Mouse (Mus musculus): ENCODE results near the gene Sh3glb2. TPM values are rescaled to one million over a fixed set of nuclear protein-coding genes. Genes with fewer than 3 reads are reported as not detected.
A peak's percentile ranks its signal among the peaks of the same experiment; 100 is the strongest.

The Sh3glb2 gene
- polyA plus RNA-seq, 1 experiment from 2014 or later: 59.9 TPM

DNA sequence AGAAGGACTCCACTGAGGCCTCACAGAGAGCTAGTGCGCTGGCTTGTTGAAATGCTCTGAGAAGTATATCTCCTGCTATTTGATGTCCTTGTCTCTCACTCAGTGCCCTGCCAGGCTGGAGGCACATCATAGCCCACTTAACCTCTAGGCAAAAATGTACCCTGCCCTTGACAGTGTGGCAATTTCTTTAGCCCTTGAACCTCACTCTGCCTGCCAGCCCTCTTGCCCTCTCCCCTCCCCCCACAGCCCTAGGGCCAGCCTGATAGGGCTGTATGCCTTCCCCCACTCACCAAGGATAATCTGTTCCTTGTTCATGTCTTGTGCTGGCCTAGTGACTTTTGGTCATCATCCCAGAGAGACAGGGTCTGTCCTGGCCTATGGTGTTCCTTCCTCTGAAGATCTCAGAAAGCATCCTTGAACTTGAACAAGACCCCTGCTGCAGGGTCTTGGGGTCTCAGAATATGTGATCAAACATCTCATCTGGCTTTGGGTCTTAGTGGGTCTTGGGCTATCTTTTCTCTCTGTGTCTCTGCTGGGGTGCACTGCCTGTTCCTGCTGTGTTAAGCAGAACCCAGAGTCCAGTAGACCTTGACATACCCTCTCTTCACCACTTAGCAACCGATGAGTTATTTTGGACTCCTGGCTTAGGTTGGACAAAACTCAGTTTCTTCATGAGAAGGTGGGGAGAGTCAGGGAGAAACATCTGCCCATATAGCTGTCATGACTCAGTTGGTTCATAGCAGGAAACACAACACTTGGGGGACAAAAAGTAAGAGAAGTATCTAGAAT lies 6.3 kb upstream of the Sh3glb2 start:
- Histone ChIP-seq H3K9me3 (ENCODE audit: low read depth, low read length) (no peaks in the 10 kb centered on the region), H3K9ac (peak overlapping the region; percentile 76), H3K4me2 (peak overlapping the region; percentile 96), H3K4me3 (ENCODE audit: low read depth, low read length) (peak overlapping the region; percentile 94), H3K36me3 (ENCODE audit: insufficient read depth) (peaks cover 35% of the 10 kb centered on the region), H3K4me1 (ENCODE audit: insufficient read depth) (peaks cover 7% of the 10 kb centered on the region; the same call in 1 of the 2 replicates), H3K27ac (ENCODE audit: low read depth) (no peak overlapping the region), H3K27me3 (ENCODE audit: insufficient read depth, low read length) (no peaks in the 10 kb centered on the region)
- WGBS: 84% methylated on average over 2 of the region's 2 CpGs
- ATAC-seq (ENCODE audit: insufficient read depth) (no peak), DNase-seq (no peak)
- no peak for TF ChIP-seq CTCF (IDR thresholded peaks at IDR 0.05; ENCODE audit: low read depth)

GRCm38 (mm10) chr2:30363773-30364650 lies 4.9 kb upstream of the Sh3glb2 start, which contains the start of gene Miga2:
Gene Miga2, plus strand, starts transcription at chr2:30364233.
- Histone ChIP-seq H3K27me3 (ENCODE audit: insufficient read depth, low read length) (no peaks in the 10 kb centered on the region), H3K9me3 (ENCODE audit: low read depth, low read length) (no peaks in the 10 kb centered on the region), H3K4me1 (ENCODE audit: insufficient read depth) (peaks cover 7% of the 10 kb centered on the region; the same call in 1 of the 2 replicates), H3K9ac (peak within 1 kb of the TSS; percentile 76), H3K36me3 (ENCODE audit: insufficient read depth) (peaks cover 21% of the 10 kb centered on the region), H3K27ac (ENCODE audit: low read depth) (peak within 1 kb of the TSS; percentile 54; the same call in 1 of the 2 replicates), H3K4me3 (ENCODE audit: low read depth, low read length) (peak within 1 kb of the TSS; percentile 94), H3K4me2 (peak within 1 kb of the TSS; percentile 96)
- peak; percentile 98 for ATAC-seq (ENCODE audit: insufficient read depth)
- under 1% methylated on average over 54 of the region's 54 CpGs for WGBS
- peak; percentile 100 for DNase-seq
- no peak for TF ChIP-seq CTCF (IDR thresholded peaks at IDR 0.05; ENCODE audit: low read depth)

DNA sequence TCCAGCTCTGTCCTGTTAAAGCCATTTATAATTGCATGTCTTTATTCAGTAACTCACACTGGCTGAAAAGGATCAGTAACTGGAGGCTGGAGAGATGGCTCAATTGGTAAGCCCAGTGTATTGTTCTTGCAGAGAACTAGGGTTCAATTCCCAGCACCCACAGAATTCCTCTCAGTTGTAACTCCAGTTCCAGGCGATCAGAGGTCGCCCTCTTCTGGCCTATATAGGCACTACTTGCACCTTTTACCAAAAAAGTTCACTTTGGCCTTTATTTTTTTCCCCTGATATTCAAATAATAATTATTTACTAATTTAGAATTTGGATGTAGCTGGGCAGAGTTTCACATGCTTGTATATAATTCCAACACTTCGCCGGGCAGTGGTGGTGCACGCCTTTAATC lies 3.7 kb upstream of the Sh3glb2 start:
- Histone ChIP-seq H3K9ac (no peak overlapping the region), H3K9me3 (ENCODE audit: low read depth, low read length) (no peaks in the 10 kb centered on the region), H3K4me1 (ENCODE audit: insufficient read depth) (peaks cover 12% of the 10 kb centered on the region; the same call in 1 of the 2 replicates), H3K4me2 (no peak overlapping the region), H3K36me3 (ENCODE audit: insufficient read depth) (peaks cover 9% of the 10 kb centered on the region), H3K4me3 (ENCODE audit: low read depth, low read length) (no peak overlapping the region), H3K27ac (ENCODE audit: low read depth) (no peak overlapping the region), H3K27me3 (ENCODE audit: insufficient read depth, low read length) (no peaks in the 10 kb centered on the region)
- TF ChIP-seq CTCF (IDR thresholded peaks at IDR 0.05; ENCODE audit: low read depth): peak; percentile 51
- DNase-seq: peak; percentile 12
- 73% methylated on average over 5 of the region's 5 CpGs for WGBS
- no peak for ATAC-seq (ENCODE audit: insufficient read depth)

DNA sequence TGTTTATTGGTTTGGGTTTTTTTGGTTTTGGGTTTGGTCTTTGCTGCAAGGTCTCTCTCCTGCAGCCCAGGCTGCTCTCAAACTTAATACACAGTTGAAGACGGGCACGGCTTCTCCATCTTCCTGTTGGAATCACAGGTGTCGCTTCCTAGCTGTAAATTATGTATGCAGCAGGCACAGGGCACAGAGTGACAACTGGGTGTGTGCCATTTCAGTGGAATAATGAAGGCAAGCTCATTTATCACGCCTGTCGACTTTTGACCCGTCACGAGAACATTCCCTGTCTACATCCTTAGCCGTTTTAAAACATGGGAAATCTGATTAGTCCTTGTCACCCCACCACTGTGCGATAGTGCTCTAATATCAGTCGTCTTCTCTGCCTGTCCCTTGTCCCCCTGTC lies 1.5 kb upstream of the Sh3glb2 start:
- Histone ChIP-seq H3K9ac (no peak overlapping the region), H3K4me1 (ENCODE audit: insufficient read depth) (peaks cover 12% of the 10 kb centered on the region; the same call in 1 of the 2 replicates), H3K36me3 (ENCODE audit: insufficient read depth) (no peaks in the 10 kb centered on the region), H3K27ac (ENCODE audit: low read depth) (no peak overlapping the region), H3K9me3 (ENCODE audit: low read depth, low read length) (no peaks in the 10 kb centered on the region), H3K4me2 (no peak overlapping the region), H3K27me3 (ENCODE audit: insufficient read depth, low read length) (no peaks in the 10 kb centered on the region), H3K4me3 (ENCODE audit: low read depth, low read length) (no peak overlapping the region)
- DNase-seq (no peak), ATAC-seq (ENCODE audit: insufficient read depth) (no peak)
- 59% methylated on average over 10 of the region's 10 CpGs for WGBS
- TF ChIP-seq CTCF (IDR thresholded peaks at IDR 0.05; ENCODE audit: low read depth): no peak

GRCm38 (mm10) chr2:30357552-30358510 lies 1.3 kb downstream of the Sh3glb2 start:
- WGBS: 41% methylated on average over 8 of the region's 8 CpGs
- peaks cover 23% of the 10 kb centered on the region; the same call in 1 of the 2 replicates for H3K36me3 ChIP-seq (ENCODE audit: insufficient read depth)
- H3K9ac ChIP-seq: peak overlapping the region; percentile 72
- H3K27ac ChIP-seq (ENCODE audit: low read depth): 0 out of 2 replicates have a peak overlapping the region, but pooled peaks have one; percentile 2
- ATAC-seq (ENCODE audit: insufficient read depth): no peak
- H3K9me3 ChIP-seq (ENCODE audit: low read depth, low read length): no peaks in the 10 kb centered on the region
- H3K4me3 ChIP-seq (ENCODE audit: low read depth, low read length): peak overlapping the region; percentile 80
- no peaks in the 10 kb centered on the region for H3K27me3 ChIP-seq (ENCODE audit: insufficient read depth, low read length)
- peaks cover 5% of the 10 kb centered on the region; the same call in 1 of the 2 replicates for H3K4me1 ChIP-seq (ENCODE audit: insufficient read depth)
- no peak for TF ChIP-seq CTCF (IDR thresholded peaks at IDR 0.05; ENCODE audit: low read depth)
- DNase-seq: peak; percentile 19
- peak overlapping the region; percentile 94 for H3K4me2 ChIP-seq

- no peak for ATAC-seq (ENCODE audit: insufficient read depth)
- Histone ChIP-seq H3K4me3 (ENCODE audit: low read depth, low read length) (no peak overlapping the region), H3K9me3 (ENCODE audit: low read depth, low read length) (no peaks in the 10 kb centered on the region), H3K27ac (ENCODE audit: low read depth) (no peak overlapping the region), H3K4me1 (ENCODE audit: insufficient read depth) (peaks cover 5% of the 10 kb centered on the region; the same call in 1 of the 2 replicates), H3K27me3 (ENCODE audit: insufficient read depth, low read length) (no peaks in the 10 kb centered on the region), H3K9ac (no peak overlapping the region), H3K4me2 (no peak overlapping the region), H3K36me3 (ENCODE audit: insufficient read depth) (peaks cover 31% of the 10 kb centered on the region; the same call in 1 of the 2 replicates)
- no peak for TF ChIP-seq CTCF (IDR thresholded peaks at IDR 0.05; ENCODE audit: low read depth)
- no peak for DNase-seq
- WGBS: 56% methylated on average over 9 of the region's 9 CpGs
These were observed 2.2 kb downstream of the Sh3glb2 start for GRCm38 (mm10) chr2:30356906-30357305.
